Mouse (Mus musculus) CH12.LX (cell line): Measurements from ENCODE around the gene Zc3h4. TPM values are rescaled to one million over a fixed set of nuclear protein-coding genes. Genes with fewer than 3 reads are reported as not detected.

Experiments
- DNase-seq: peaks from one replicate; pipeline ENCODE4 v3.0.0-alpha.2; 2013; ENCODE audit errors: extremely low read depth
- H3K27ac ChIP-seq: 2 replicates; pipeline ENCODE4 v1.5.1; 2012; ENCODE audit warnings: low read depth, mild to moderate bottlenecking, control low read depth, moderate library complexity; ENCODE audit not compliant: insufficient read depth
- H3K27me3 ChIP-seq: replicated peaks from 2 replicates; pipeline ENCODE3; 2012; ENCODE audit warnings: inconsistent platforms
- H3K36me3 ChIP-seq, 2 experiments: replicated peaks in 1 of 2; 2 replicates each; pipeline versions ENCODE3 to v1.6.1; 2012; ENCODE audit warnings: inconsistent platforms in 1 of 2, low read length in 1 of 2, mild to moderate bottlenecking in 1 of 2, mixed read lengths in 1 of 2, moderate library complexity in 1 of 2; ENCODE audit not compliant: control insufficient read depth in 1 of 2, insufficient read depth in 1 of 2
- H3K4me1 ChIP-seq, 2 experiments: 2 replicates each; pipeline ENCODE4 v1.6.1; 2012; ENCODE audit warnings: inconsistent platforms in 1 of 2, moderate library complexity in 1 of 2; ENCODE audit not compliant: insufficient read depth in 2 of 2, control insufficient read depth in 1 of 2
- H3K4me2 ChIP-seq: 2 replicates; pipeline ENCODE4 v1.6.1; 2012; ENCODE audit warnings: low read depth, mild to moderate bottlenecking, control low read depth; ENCODE audit not compliant: poor library complexity, insufficient read depth, severe bottlenecking
- H3K4me3 ChIP-seq, 3 experiments: fragments of 150-350 bp in 1 of 3; sonication (generic) in 1 of 3; replicated peaks in 1 of 3; 2 replicates each; pipeline versions ENCODE3 to v1.5.1; 2011 to 2012; ENCODE audit warnings: low read depth in 2 of 3, low read length in 2 of 3, mild to moderate bottlenecking in 2 of 3, moderate library complexity in 2 of 3, control low read depth in 1 of 3, improper control_type of control experiment in 1 of 3, inconsistent platforms in 1 of 3, mixed read lengths in 1 of 3; ENCODE audit not compliant: poor library complexity in 1 of 3
- H3K79me2 ChIP-seq: replicated peaks from 2 replicates; pipeline ENCODE4 v1.6.1; 2012; ENCODE audit warnings: mild to moderate bottlenecking, moderate library complexity; ENCODE audit not compliant: control insufficient read depth, poor library complexity, insufficient read depth, severe bottlenecking; ENCODE audit errors: extremely low read depth
- H3K9ac ChIP-seq: 2 replicates; pipeline ENCODE4 v1.6.1; 2012; ENCODE audit warnings: low read depth, mild to moderate bottlenecking, control low read depth, moderate library complexity; ENCODE audit not compliant: insufficient read depth
- H3K9me3 ChIP-seq: replicated peaks from 2 replicates; pipeline ENCODE3; 2012; ENCODE audit warnings: low read length, inconsistent platforms, mixed read lengths
- BHLHE40 ChIP-seq: IDR thresholded peaks from 2 replicates; pipeline ENCODE4 v1.6.1; 2011; ENCODE audit warnings: mild to moderate bottlenecking, low read depth, low read length, improper control_type of control experiment
- CHD1 ChIP-seq: IDR thresholded peaks from 2 replicates; pipeline ENCODE4 v1.6.1; 2012; ENCODE audit warnings: low read depth, low read length, improper control_type of control experiment, inconsistent platforms
- CTCF ChIP-seq, 2 experiments: IDR thresholded peaks in 1 of 2; conservative IDR thresholded peaks in 1 of 2; 2 replicates each; pipeline ENCODE4 v1.5.1; 2011 to 2012; ENCODE audit warnings: low read depth in 2 of 2, low read length in 2 of 2, improper control_type of control experiment in 1 of 2, inconsistent platforms in 1 of 2, mild to moderate bottlenecking in 1 of 2, moderate library complexity in 1 of 2
- E2F4 ChIP-seq: IDR thresholded peaks from 2 replicates; pipeline ENCODE4 v1.6.1; 2011; ENCODE audit warnings: low read depth, low read length, improper control_type of control experiment; ENCODE audit not compliant: insufficient replicate concordance
- EP300 ChIP-seq: IDR thresholded peaks from 2 replicates; pipeline ENCODE4 v1.6.1; 2011; ENCODE audit warnings: low read length, improper control_type of control experiment
- IRF4 ChIP-seq: IDR thresholded peaks from 2 replicates; pipeline ENCODE4 v1.6.1; 2014; ENCODE audit warnings: low read depth, mild to moderate bottlenecking, inconsistent platforms, low read length, improper control_type of control experiment
- JUND ChIP-seq: conservative IDR thresholded peaks from 2 replicates; pipeline ENCODE4 v1.6.1; 2011; ENCODE audit warnings: low read depth, low read length, improper control_type of control experiment
- KAT2A ChIP-seq: IDR thresholded peaks from 2 replicates; pipeline ENCODE4 v1.6.1; 2012; ENCODE audit warnings: low read length, improper control_type of control experiment, inconsistent platforms; ENCODE audit not compliant: insufficient replicate concordance
- MAFK ChIP-seq: IDR thresholded peaks from 2 replicates; pipeline ENCODE4 v1.6.1; 2011; ENCODE audit warnings: low read length, improper control_type of control experiment; ENCODE audit not compliant: insufficient replicate concordance
- MAX ChIP-seq: IDR thresholded peaks from 2 replicates; pipeline ENCODE4 v1.6.1; 2011; ENCODE audit warnings: low read length, improper control_type of control experiment
- MAZ ChIP-seq: IDR thresholded peaks from 2 replicates; pipeline ENCODE4 v1.6.1; 2012; ENCODE audit warnings: low read depth, mild to moderate bottlenecking, inconsistent platforms, low read length, improper control_type of control experiment, moderate library complexity
- MEF2A ChIP-seq: IDR thresholded peaks from 2 replicates; pipeline ENCODE4 v1.6.1; 2014; ENCODE audit warnings: low read depth, mild to moderate bottlenecking, inconsistent platforms, low read length, improper control_type of control experiment, borderline replicate concordance
- MXI1 ChIP-seq: IDR thresholded peaks from 2 replicates; pipeline ENCODE4 v1.6.1; 2011; ENCODE audit warnings: mild to moderate bottlenecking, low read depth, low read length, improper control_type of control experiment
- MYC ChIP-seq: IDR thresholded peaks from 2 replicates; pipeline ENCODE4 v1.6.1; 2011; ENCODE audit warnings: low read depth, mild to moderate bottlenecking, improper control_type of control experiment, low read length
- NELFE ChIP-seq: IDR thresholded peaks from 2 replicates; pipeline ENCODE4 v1.6.1; 2011; ENCODE audit warnings: low read depth, low read length, improper control_type of control experiment
- NRF1 ChIP-seq: IDR thresholded peaks from 2 replicates; pipeline ENCODE4 v1.6.1; 2014; ENCODE audit warnings: low read depth, mild to moderate bottlenecking, inconsistent platforms, low read length, improper control_type of control experiment, moderate library complexity
- PAX5 ChIP-seq: IDR thresholded peaks from 2 replicates; pipeline ENCODE4 v1.6.1; 2012; ENCODE audit warnings: low read length, inconsistent platforms, mixed read lengths
- POLR2A ChIP-seq: IDR thresholded peaks from 2 replicates; pipeline ENCODE4 v1.6.1; 2011; ENCODE audit warnings: low read depth, mild to moderate bottlenecking, improper control_type of control experiment, low read length
- POLR2AphosphoS2 ChIP-seq: IDR thresholded peaks from 2 replicates; pipeline ENCODE4 v1.6.1; 2011; ENCODE audit warnings: low read depth, low read length, improper control_type of control experiment
- RAD21 ChIP-seq: IDR thresholded peaks from 2 replicates; pipeline ENCODE4 v1.6.1; 2011; ENCODE audit warnings: low read depth, mild to moderate bottlenecking, low read length, improper control_type of control experiment, moderate library complexity
- RCOR1 ChIP-seq: conservative IDR thresholded peaks from 2 replicates; pipeline ENCODE4 v1.6.1; 2012; ENCODE audit warnings: low read depth, mild to moderate bottlenecking, inconsistent platforms, low read length, improper control_type of control experiment
- SIN3A ChIP-seq: IDR thresholded peaks from 2 replicates; pipeline ENCODE4 v1.6.1; 2012; ENCODE audit warnings: low read length, improper control_type of control experiment, inconsistent platforms
- SMC3 ChIP-seq: IDR thresholded peaks from 2 replicates; pipeline ENCODE4 v1.6.1; 2011; ENCODE audit warnings: low read depth, low read length, improper control_type of control experiment
- TBP ChIP-seq: conservative IDR thresholded peaks from 2 replicates; pipeline ENCODE4 v1.6.1; 2011; ENCODE audit warnings: low read depth, low read length, improper control_type of control experiment
- TCF12 ChIP-seq: IDR thresholded peaks from 2 replicates; pipeline ENCODE4 v1.6.1; 2014; ENCODE audit warnings: low read depth, mild to moderate bottlenecking, inconsistent platforms, low read length, improper control_type of control experiment
- UBTF ChIP-seq: IDR thresholded peaks from 2 replicates; pipeline ENCODE4 v1.6.1; 2012; ENCODE audit warnings: low read depth, mild to moderate bottlenecking, inconsistent platforms, low read length, improper control_type of control experiment, moderate library complexity
- USF1 ChIP-seq: IDR thresholded peaks from 2 replicates; pipeline ENCODE4 v1.6.1; 2014; ENCODE audit warnings: low read depth, mild to moderate bottlenecking, inconsistent platforms, low read length, improper control_type of control experiment
- USF2 ChIP-seq: conservative IDR thresholded peaks from 2 replicates; pipeline ENCODE4 v1.6.1; 2011; ENCODE audit warnings: low read depth, low read length, improper control_type of control experiment
- ZC3H11A ChIP-seq: IDR thresholded peaks from 2 replicates; pipeline ENCODE4 v1.6.1; 2012; ENCODE audit warnings: low read depth, mild to moderate bottlenecking, inconsistent platforms, low read length, improper control_type of control experiment
- ZKSCAN1 ChIP-seq: IDR thresholded peaks from 2 replicates; pipeline ENCODE4 v1.6.1; 2012; ENCODE audit warnings: low read depth, inconsistent platforms, low read length, improper control_type of control experiment, borderline replicate concordance
- ZMIZ1 ChIP-seq: IDR thresholded peaks from 2 replicates; pipeline ENCODE4 v1.6.1; 2012; ENCODE audit warnings: low read depth, mild to moderate bottlenecking, inconsistent platforms, low read length, improper control_type of control experiment
- ZNF384 ChIP-seq: IDR thresholded peaks from 2 replicates; pipeline ENCODE4 v1.6.1; 2012; ENCODE audit warnings: low read depth, low read length, improper control_type of control experiment, inconsistent platforms
- dilution Hi-C: fragments of 300-500 bp; cut with MboI; formaldehyde crosslinking; loops from 2 replicates; pipeline ENCODE4 v1.14.3; 2020; ENCODE audit warnings: low sequenced_read_pairs; ENCODE audit not compliant: extremely low pct_unique_long_range_greater_than_20kb, extremely low pct_ligation_motif_present
- in situ Hi-C: fragments of 300-500 bp; cut with MboI; formaldehyde crosslinking; loops from 3 replicates; pipeline ENCODE4 v1.14.3; 2019; ENCODE audit warnings: low sequenced_read_pairs, low pct_ligation_motif_present, low pct_unique_long_range_greater_than_20kb, mixed read lengths
- polyA plus RNA-seq: library from polyadenylated mRNA; unstranded; fragments of >175 nt; gene quantifications from 2 replicates; pipeline ENCODE4 v1.2.1, GENCODE M21; 2012; ENCODE audit warnings: low read depth; ENCODE audit not compliant: insufficient read length
- total RNA-seq, 2 experiments: library from RNA; depleted of rRNA; stranded (reverse); fragments of 300-350 nt in 1 of 2; fragments of >200 nt in 1 of 2; gene quantifications; 2 replicates each; pipeline ENCODE4 v1.2.3; 2012 to 2014

Zc3h4 gene
- total and polyA plus RNA-seq, 3 experiments: 10.0 to 34.0 (median 30.4) TPM

GRCm38 (mm10) chr7:16425721-16426120 is 25.0 kb downstream of the Zc3h4 start:
- TF ChIP-seq SMC3 (no peak), SIN3A (no peak), E2F4 (no peak), KAT2A (no peak), ZKSCAN1 (no peak), ZC3H11A (no peak), CTCF (conservative IDR thresholded peaks at IDR 0.05 in 1 of 2, IDR thresholded peaks at IDR 0.05 in 1 of 2; ENCODE audit: low read depth in 2 of 2, low read length in 2 of 2) (no peak; a peak in 1 of 4 replicates), USF1 (no peak), ZMIZ1 (no peak)
- DNase-seq: no peak
- no peaks in the 10 kb centered on the region for H3K4me1 ChIP-seq
- no peak overlapping the region for H3K27ac ChIP-seq
- dilution Hi-C loops (no loop called here), in situ Hi-C loops (no loop called here)
- no peaks in the 10 kb centered on the region for H3K79me2 ChIP-seq
- H3K9me3 ChIP-seq: no peaks in the 10 kb centered on the region
- H3K9ac ChIP-seq: no peak overlapping the region
- no peaks in the 10 kb centered on the region for H3K27me3 ChIP-seq
- no peak overlapping the region for H3K4me3 ChIP-seq
- no peak overlapping the region for H3K4me2 ChIP-seq
- peaks cover 89 to 97% of the 10 kb centered on the region in 2 experiments for H3K36me3 ChIP-seq

DNA sequence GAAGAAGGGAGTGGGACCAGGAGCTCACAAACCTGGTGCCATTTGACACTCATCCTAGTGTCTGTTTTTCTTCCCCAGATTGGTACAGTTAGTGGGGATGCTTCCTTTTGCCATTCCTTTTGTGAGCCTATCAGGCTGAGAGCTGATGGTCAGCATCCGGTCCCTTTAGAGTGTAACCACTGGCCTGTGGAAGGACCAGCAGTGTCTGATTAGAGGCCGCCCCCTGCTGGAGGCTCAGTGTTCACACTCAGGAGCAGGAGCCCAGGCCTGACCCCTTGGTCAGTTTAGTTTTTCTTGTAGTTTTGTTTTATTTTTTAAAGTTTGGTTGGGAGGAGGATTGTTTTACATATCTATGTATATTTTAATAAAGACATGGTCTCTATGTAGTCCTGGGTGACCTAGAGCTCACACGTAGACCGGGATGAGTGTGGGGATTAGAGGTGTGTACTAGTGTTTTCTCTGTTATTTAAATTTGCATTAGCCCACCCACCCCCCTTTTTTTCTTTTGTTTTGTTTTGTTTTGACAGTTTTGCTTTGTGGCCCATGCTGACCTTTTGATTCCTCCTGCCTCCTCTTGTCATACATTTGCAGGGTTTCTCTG is 25.5 kb downstream of the Zc3h4 start:
- dilution Hi-C loops: no loop called here
- in situ Hi-C loops: no loop called here
- H3K27me3 ChIP-seq: no peaks in the 10 kb centered on the region
- no peak overlapping the region for H3K9ac ChIP-seq
- H3K9me3 ChIP-seq: no peaks in the 10 kb centered on the region
- DNase-seq: peak; percentile 48
- no peak overlapping the region for H3K27ac ChIP-seq
- H3K4me1 ChIP-seq: no peaks in the 10 kb centered on the region
- no peak overlapping the region for H3K4me3 ChIP-seq
- no peaks in the 10 kb centered on the region for H3K79me2 ChIP-seq
- no peak overlapping the region for H3K4me2 ChIP-seq
- peaks cover 89 to 97% of the 10 kb centered on the region in 2 experiments for H3K36me3 ChIP-seq
- no peak for TF ChIP-seq USF1
- no peak for TF ChIP-seq TBP
- TF ChIP-seq SIN3A: no peak
- TF ChIP-seq ZNF384: no peak
- no peak for TF ChIP-seq MAX
- TF ChIP-seq ZC3H11A: peak; percentile 18; the same call in 1 of the 2 replicates
- TF ChIP-seq PAX5: no peak
- TF ChIP-seq IRF4: peak; percentile 20; the same call in 1 of the 2 replicates
- peak; percentile 81 for TF ChIP-seq RAD21
- no peak for TF ChIP-seq CHD1
- TF ChIP-seq NELFE: no peak
- TF ChIP-seq ZKSCAN1: no peak
- TF ChIP-seq EP300: no peak
- no peak for TF ChIP-seq NRF1
- TF ChIP-seq MYC: no peak
- TF ChIP-seq RCOR1: no peak
- TF ChIP-seq POLR2A: no peak; the same call in 1 of the 2 replicates
- TF ChIP-seq UBTF: no peak
- TF ChIP-seq POLR2AphosphoS2: no peak
- TF ChIP-seq MXI1: no peak
- TF ChIP-seq TCF12: no peak
- TF ChIP-seq SMC3: peak; percentile 90
- TF ChIP-seq USF2: no peak
- TF ChIP-seq ZMIZ1: no peak
- peak; percentile 22 to 90 for TF ChIP-seq CTCF (conservative IDR thresholded peaks at IDR 0.05 in 1 of 2, IDR thresholded peaks at IDR 0.05 in 1 of 2; ENCODE audit: low read depth in 2 of 2, low read length in 2 of 2)
- no peak for TF ChIP-seq MEF2A
- TF ChIP-seq MAFK: no peak
- no peak for TF ChIP-seq MAZ
- no peak for TF ChIP-seq JUND
- TF ChIP-seq BHLHE40: no peak
- TF ChIP-seq KAT2A: no peak
